Mouse (Mus musculus) neutrophil, adult 59 days (primary cell): ENCODE measurements around the gene Rwdd3. TPM values are rescaled to one million over a fixed set of nuclear protein-coding genes. Genes with fewer than 3 reads are reported as not detected.

Experiments
- total RNA-seq, 2 experiments: library from RNA; stranded (reverse); gene quantifications; 1 replicate in 1 of 2; 2 replicates in 1 of 2; pipeline ENCODE4 v1.2.4; 2023

Rwdd3 gene
- total RNA-seq: 1 to 10 TPM; 1.2 to 2.9 TPM

GRCm38 (mm10) chr3:121171243-121171871 lies at the start of gene Rwdd3:
Gene Rwdd3, minus strand, starts transcription at chr3:121171695.

Other genes with a start within 250 kb of the Rwdd3 start
- 1 to 10 TPM; 1.7 to 6.2 TPM for gene Tmem56, start 111.4 kb upstream of the Rwdd3 start, total RNA-seq
- 1 to 10 TPM; 6.2 TPM for gene Alg14, start 120.1 kb upstream of the Rwdd3 start, total RNA-seq